Mouse (Mus musculus) E14TG2a.4 (cell line): Measurements from ENCODE around the gene Hdgfl2.

Source experiments
- H3K27me3 ChIP-seq: 2 replicates; pipeline ENCODE4 v1.6.1; 2014; ENCODE audit warnings: low read length, control low read depth; ENCODE audit not compliant: insufficient read depth
- H3K36me3 ChIP-seq: 2 replicates; pipeline ENCODE4 v1.6.1; 2014; ENCODE audit warnings: low read length, control low read depth; ENCODE audit not compliant: insufficient read depth
- H3K4me1 ChIP-seq: replicated peaks from 2 replicates; pipeline ENCODE4 v1.6.1; 2014; ENCODE audit warnings: low read depth, low read length, control low read depth
- H3K4me3 ChIP-seq: replicated peaks from 2 replicates; pipeline ENCODE4 v1.5.1; 2014; ENCODE audit warnings: mild to moderate bottlenecking, low read length
- H3K9me3 ChIP-seq: 2 replicates; pipeline ENCODE4 v1.6.1; 2014; ENCODE audit warnings: low read length, control low read depth
- CTCF ChIP-seq: conservative IDR thresholded peaks from 2 replicates; pipeline ENCODE4 v1.5.1; 2014; ENCODE audit warnings: low read length
- NANOG ChIP-seq: IDR thresholded peaks from 2 replicates; pipeline ENCODE4 v1.6.1; 2014; ENCODE audit warnings: borderline replicate concordance, low read length, mixed read lengths
- POU5F1 ChIP-seq: IDR thresholded peaks from 2 replicates; pipeline ENCODE4 v1.6.1; 2014; ENCODE audit warnings: low read length, borderline replicate concordance

The Hdgfl2 gene

DNA sequence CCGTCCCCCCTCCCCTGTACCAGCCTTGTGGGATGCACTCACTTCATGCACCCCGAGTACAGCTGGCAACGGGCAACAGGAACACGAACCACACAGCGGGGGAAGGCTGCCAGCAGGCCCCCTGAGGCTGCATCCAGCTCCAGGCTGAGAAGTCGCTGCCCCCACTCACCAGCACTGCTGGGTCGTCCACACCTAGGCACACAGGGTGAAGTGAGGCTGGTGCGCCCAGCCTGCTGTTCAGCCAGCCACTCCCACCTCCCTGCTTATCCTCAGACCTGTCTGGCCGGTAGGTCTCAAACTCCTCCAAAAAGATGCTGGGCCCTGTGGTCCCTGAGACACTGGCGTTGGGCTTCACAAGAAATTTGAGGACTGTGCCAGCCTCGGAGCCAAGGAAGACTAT, 46.7 kb downstream of the Hdgfl2 start:
- Histone ChIP-seq H3K4me3 (no peak overlapping the region), H3K4me1 (peaks cover 31% of the 10 kb centered on the region), H3K9me3 (peaks cover 10% of the 10 kb centered on the region), H3K27me3 (peaks cover 62% of the 10 kb centered on the region), H3K36me3 (no peaks in the 10 kb centered on the region)
- no peak for TF ChIP-seq NANOG
- no peak for TF ChIP-seq CTCF
- no peak for TF ChIP-seq POU5F1

DNA sequence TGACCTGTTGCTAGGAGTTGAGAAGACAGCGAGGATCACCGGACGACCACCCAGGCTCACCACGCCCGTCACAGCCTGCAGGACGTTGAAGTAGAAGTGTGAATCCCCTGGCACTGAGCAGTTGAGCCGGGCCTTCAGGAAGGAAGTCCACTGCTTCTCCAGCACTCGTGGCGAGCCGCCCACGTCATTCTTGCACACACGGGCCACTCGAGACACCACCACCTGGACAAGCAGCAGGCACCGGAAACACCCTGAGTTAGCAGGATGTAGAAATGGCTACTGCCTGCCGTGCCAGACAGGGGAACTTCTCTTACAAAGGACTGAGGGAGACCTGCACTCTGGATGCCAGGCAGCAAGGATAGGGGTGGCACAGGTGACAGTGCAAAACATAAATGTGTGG, 48.8 kb downstream of the Hdgfl2 start:
- TF ChIP-seq POU5F1 (no peak), NANOG (no peak), CTCF (no peak)
- H3K4me1 ChIP-seq = peaks cover 46% of the 10 kb centered on the region
- no peaks in the 10 kb centered on the region for H3K9me3 ChIP-seq
- no peaks in the 10 kb centered on the region for H3K36me3 ChIP-seq
- no peak overlapping the region for H3K4me3 ChIP-seq
- peaks cover 42% of the 10 kb centered on the region for H3K27me3 ChIP-seq

DNA sequence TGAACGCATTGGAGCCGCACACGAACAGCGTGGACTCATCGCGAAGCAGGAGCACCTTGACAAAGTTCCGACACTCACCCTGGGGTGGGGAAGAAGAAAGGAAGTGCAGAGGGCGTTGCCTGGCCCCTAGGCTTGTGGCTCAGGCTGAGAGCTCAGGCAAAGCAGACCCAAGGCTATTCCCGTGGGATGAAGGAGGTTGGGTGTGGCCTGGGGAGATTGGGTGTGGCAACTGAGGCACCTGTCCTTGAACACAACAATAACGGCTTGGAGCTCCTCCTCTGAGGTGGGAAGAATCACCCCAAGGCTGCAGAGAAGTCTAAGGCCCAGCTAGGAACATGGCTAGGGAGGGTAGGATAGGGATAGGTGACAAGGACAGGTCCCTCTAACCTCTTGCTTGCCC, 51.7 kb downstream of the Hdgfl2 start:
- Histone ChIP-seq H3K4me1 (peaks cover 56% of the 10 kb centered on the region), H3K27me3 (peaks cover 26% of the 10 kb centered on the region), H3K9me3 (no peaks in the 10 kb centered on the region), H3K4me3 (peak overlapping the region; percentile 5; the same call in 1 of the 2 replicates), H3K36me3 (no peaks in the 10 kb centered on the region)
- TF ChIP-seq POU5F1 = no peak
- TF ChIP-seq NANOG = no peak
- no peak for TF ChIP-seq CTCF

DNA sequence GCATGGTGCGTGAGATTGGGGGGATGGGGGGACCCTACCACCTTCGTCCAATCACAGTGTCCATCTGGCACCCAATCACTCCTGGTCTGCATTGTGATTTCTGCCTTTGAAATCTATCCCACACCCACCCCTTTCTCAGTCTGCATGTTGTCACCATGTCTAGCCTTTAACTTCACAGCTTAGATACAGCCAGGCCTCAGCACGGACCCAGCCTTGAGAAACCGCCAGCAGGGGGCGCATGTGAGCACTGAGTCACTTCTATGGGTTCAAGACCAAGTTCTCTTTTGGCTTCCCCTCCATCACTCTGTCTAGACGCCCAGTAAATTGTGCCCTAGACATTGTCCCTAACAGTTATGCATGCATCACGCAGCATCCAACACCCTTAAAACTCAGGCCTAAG, 52.4 kb downstream of the Hdgfl2 start:
- Histone ChIP-seq H3K4me1 (peaks cover 53% of the 10 kb centered on the region), H3K27me3 (peaks cover 20% of the 10 kb centered on the region), H3K9me3 (no peaks in the 10 kb centered on the region), H3K36me3 (no peaks in the 10 kb centered on the region), H3K4me3 (no peak overlapping the region)
- TF ChIP-seq NANOG (no peak), POU5F1 (no peak), CTCF (peak; percentile 92)

DNA sequence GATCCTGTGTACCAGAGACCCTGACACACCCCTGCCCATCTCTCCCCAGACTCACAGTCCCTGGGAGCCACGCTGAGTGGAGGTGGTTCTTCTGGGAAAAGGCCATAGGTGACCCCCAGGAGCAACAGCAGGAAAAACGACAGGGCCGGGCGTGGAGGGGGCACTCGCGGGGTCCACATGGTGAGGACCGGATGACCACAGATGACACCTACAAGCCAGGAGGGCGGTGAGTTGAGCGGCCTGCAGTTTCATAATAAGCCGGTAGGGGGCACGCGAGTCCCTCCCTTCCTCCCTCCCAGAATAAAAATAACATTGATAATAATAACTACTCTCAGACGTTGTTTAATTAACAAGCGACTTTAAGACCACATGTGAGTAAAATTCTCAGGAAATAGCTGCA, 53.2 kb downstream of the Hdgfl2 start:
- Histone ChIP-seq H3K36me3 (no peaks in the 10 kb centered on the region), H3K4me3 (0 out of 2 replicates have a peak overlapping the region, but pooled peaks have one; percentile 4), H3K27me3 (peaks cover 22% of the 10 kb centered on the region), H3K9me3 (no peaks in the 10 kb centered on the region), H3K4me1 (peaks cover 60% of the 10 kb centered on the region)
- TF ChIP-seq CTCF (peak; percentile 97), NANOG (no peak)

DNA sequence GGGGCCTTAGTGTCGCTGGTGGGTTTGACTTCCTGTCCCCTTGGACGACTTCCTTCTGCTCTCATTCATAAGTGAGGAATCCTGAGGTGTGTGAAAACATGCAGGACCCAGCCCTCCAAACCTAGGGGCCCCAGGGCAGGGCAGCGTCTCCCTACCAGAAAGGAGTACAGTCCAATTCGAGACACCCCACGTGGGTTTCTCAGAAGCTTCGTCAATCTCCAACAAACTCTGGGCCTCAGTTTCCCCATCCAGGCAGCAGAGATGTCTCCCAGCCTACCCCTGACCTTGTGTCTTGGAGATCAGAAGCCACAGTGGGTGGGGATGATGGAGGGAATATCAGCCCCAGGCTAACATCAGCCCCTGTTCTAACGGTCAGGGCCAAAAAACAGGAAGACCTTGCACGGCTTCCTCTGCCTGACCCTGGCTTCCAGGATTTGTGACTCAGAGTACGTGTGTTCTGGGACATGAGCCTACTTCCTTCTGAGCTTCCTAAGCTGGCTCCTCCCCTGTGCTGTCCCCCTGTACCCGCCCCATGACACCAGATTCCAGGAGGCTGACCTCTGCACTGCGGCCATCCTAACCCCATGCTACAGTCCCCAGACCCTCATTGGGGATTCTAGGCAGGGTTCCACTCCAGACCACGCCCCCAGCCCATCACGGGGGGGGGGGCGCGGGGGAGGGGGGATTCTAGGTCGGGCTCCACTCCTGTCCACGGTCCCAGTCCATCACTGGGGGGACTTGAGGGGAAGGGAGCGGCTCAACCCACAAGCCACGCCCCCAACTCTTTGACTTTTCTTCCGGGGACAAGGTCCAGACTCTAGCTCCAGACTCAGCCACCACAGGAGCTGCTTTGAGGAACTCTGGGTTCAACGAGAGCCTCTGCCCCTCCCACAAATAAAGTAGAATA, 54.3 kb downstream of the Hdgfl2 start:
- Histone ChIP-seq H3K4me1 (peaks cover 71% of the 10 kb centered on the region), H3K27me3 (peaks cover 28% of the 10 kb centered on the region), H3K36me3 (no peaks in the 10 kb centered on the region), H3K9me3 (no peaks in the 10 kb centered on the region), H3K4me3 (peak overlapping the region; percentile 68)
- TF ChIP-seq CTCF (0 out of 2 replicates have a peak, but pooled peaks have one; percentile 2), POU5F1 (no peak)

DNA sequence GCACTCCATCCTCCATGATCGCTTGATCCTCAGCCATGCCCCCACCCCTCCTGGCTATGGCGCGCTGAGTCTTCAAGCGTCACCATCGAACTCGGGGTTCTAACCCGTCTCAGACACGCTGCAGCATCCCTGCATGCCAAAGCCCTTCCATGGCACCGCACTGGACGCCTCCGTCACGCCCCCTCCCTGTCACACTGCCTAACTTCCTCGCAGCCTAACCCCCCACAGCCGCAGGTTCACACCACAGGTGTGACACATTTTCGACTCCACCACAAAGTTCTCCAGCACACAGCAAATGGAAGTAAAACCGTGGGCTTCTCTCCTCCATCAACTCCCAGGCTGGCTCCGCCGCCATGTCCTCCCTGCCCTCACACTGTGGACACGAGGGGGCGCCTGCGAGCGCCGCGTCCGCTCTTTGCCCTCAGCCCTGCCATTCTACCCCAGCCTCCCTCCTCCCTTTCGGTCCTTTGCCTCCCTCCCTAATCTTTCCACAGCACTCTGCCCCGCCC, 55.1 kb downstream of the Hdgfl2 start:
- no peak for TF ChIP-seq POU5F1
- TF ChIP-seq NANOG = no peak
- TF ChIP-seq CTCF = peak; percentile 55
- Histone ChIP-seq H3K4me1 (peaks cover 79% of the 10 kb centered on the region), H3K4me3 (peak overlapping the region; percentile 68), H3K27me3 (peaks cover 30% of the 10 kb centered on the region), H3K9me3 (no peaks in the 10 kb centered on the region), H3K36me3 (no peaks in the 10 kb centered on the region)

DNA sequence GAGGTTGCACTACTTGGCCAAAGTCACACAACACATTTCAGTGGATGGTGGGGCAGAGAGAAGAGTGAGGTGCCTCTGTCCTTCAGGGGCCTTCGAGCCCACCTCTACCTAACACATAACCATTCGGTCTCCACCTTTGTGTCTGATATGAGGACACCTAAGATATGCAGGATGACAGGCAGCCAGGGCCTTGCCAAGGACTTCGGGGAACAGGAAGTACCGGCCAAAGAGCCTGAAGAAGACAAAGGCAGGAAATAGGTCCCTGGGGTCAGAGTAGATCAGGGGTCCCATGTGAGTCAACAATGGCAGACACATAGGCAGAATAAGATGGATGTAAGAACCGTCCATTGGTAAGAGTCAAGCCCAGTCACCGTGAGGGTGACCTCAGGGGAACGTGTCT, 57.1 kb downstream of the Hdgfl2 start:
- no peak for TF ChIP-seq POU5F1
- TF ChIP-seq NANOG = no peak
- TF ChIP-seq CTCF = no peak
- H3K36me3 ChIP-seq = no peaks in the 10 kb centered on the region
- peaks cover 74% of the 10 kb centered on the region for H3K4me1 ChIP-seq
- H3K9me3 ChIP-seq = no peaks in the 10 kb centered on the region
- H3K4me3 ChIP-seq = no peak overlapping the region
- H3K27me3 ChIP-seq = peaks cover 44% of the 10 kb centered on the region
